Mouse (Mus musculus) urinary bladder, postnatal 4 days (tissue): Measurements from ENCODE around the gene Gramd1b.

Experiments
- DNase-seq, 2 experiments: peaks; one replicate each; pipeline ENCODE4 v3.0.0; 2021 to 2022; ENCODE audit warnings: low spot score in 2 of 2

Gramd1b gene

DNA sequence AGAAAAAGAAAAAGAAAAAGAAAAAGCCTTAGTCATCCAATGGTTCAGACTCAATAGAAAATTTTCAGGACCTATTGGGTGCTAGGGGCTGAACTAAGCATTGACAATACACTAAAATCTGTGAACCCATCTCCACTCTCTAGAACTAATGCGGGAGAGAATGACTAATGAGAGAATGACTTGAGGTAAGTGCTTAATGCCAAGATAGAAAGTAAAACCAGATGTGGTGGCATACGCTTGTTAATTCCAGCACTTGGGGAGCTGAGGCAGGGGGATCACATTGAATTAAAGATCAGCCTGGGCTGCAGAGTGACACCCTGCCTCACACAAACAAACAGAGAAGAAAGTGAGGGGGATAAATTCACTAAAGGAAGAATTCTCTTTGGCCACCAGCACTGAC lies 131.0 kb downstream of the Gramd1b start:
- no peak for DNase-seq

DNA sequence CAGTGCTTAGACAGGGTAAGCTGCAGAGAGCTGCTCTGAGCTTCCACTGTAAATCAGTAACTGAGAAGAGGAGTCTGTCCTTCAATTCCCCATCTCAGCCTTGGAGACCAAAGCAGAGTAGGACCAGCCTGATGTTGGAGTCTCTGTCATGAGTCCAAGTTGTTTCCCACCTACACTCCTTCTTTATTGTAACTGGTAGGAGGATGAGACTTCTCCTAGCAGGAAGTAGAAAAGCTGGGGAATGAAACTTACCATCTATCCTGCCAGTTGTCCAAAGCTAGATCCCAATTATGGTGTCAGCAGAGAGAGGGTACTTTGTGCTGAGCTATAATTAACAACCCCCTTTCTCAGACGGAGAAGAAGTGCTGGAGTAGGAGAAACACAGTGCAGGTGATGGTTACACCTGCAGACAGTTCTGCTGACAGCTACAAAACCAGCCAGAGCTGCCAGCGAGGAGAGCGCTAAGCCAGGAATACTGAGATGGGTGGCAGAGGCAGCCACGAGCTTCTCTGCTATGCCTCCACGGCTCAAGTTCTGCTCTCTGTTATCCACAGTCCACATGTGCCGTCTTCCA lies 131.7 kb downstream of the Gramd1b start:
- no peak for DNase-seq

DNA sequence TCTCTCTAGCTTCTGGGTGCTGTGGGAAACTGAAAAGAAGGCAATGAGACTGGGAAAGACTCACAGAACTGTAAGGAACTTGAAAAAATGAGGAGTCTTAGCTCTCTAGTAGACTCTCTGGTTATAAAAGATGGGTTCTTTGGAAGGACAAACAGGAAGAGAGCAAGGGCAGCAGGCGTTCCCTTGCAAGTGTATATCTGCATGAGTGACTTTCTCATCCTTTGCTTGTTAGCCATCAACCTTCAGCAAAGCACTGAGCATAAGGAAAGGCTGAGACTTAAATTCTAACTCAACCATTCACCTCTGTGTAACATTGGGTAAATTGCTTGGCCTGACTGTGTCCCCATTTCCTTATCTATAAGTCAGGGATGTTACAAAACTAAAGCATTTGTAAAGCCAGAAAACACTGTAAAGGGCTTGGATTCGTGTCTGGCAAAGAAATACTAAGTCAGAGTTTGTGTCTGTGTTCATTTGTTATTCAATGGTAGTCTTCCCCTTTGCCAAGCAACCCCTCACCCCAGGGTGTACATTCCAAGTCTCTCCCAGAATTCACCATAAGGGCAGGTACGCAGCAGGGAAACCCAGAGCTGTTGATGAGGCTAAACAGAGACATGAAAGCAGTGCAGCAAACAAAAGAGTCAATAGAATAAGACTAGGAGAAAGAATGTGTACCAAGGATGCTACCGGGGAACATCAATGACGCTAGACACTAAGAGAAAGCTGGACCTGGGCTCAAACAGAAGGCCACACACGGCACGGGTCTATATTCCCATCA lies 133.5 kb downstream of the Gramd1b start:
- DNase-seq, result no peak

DNA sequence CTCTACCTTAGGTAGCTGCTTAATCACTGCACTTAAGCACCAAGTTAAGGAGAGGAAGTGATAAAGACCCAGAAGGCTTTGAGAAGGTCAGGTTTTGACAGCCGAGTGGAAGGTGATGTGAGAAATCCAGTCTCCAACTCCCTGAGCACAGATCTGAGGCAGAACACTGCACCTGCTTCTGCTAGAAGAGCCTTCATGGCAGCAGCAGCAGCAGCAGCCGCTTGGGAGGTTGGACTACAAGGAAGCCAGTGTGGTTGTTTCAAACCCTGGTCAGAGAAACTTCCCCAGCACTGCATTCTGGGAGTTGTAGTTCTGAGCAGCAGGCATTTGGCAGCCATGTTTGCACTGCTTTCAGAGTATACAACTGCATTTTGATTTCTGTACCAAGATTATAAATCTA lies 134.1 kb downstream of the Gramd1b start:
- no peak for DNase-seq

DNA sequence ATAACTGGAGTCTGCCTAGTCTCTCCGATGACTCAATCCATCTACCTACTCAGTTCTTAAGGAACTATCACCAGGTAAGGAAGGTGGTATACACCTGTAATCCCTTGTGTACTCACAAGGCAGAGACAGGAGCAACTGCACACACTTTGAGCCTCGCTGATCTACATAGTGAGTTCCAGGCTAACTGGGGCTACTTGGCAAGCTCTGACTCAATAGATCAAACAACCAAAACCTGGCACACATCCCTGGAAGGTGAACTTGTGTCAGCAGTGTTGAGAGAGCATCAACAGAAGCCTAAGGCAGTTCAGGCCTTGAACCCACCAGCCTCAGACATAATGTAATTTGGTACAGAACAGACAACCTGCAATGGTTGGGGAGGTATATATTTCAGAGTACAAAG lies 135.0 kb downstream of the Gramd1b start:
- DNase-seq, result no peak

DNA sequence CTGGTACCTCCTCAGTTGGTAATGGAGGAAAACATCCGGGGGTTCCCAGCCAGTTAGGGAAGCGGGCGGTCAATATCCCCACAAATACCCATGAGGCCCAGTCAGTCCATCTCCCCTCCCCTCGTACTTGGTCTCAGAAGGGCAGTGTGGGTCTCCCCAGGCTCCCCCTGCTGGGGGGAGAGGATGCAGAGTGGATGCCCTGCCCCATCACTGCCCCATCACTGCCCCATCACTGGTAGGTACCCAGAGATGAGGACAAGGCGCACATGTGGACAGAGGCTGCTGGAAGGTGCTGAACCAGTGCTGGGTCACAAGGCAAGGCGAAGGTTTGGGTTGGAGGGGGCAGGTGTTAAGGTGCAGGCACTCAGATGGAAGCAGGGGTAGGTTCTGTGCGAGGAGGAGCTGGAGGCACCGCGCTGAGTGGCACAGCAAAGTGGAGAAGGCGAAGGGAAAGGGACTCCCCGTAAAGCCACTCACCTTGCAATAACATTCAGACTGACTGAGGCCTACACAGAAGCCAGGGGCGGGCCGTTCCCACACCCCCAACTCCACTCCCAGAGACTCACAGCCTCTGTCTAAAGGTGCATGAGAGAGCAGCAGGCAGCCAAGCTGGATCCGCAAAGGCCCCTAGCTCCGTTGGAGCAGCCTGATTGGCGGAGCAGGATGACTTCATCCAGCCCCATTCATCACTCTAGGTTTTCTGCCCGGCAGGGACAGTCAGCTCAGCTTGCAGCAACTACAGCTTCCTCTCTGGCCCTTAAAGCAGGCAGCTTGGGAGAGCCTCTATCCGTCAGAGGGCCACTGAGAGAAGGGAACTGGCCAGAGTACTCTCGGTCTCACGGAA lies 139.1 kb downstream of the Gramd1b start:
- no peak for DNase-seq

DNA sequence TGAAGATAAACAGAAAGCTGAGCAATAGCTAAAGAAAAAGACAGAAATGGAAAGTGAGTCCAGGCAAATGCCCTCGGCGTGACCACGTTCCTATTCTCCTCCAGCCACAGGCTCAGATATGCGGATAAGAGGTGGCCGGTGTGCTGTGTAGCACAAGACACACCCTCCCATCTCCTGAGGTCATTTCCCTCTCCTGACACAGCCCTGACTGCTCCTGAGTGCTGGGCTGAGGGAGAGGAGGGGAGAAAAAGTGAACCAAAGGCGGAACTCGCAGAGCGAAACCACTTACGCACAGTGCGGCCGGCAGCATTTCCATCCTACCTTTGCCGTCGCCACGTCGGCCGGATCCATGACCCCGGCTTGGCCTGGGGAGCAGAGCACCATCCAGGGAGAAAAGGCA lies 139.8 kb downstream of the Gramd1b start:
- DNase-seq, result no peak

DNA sequence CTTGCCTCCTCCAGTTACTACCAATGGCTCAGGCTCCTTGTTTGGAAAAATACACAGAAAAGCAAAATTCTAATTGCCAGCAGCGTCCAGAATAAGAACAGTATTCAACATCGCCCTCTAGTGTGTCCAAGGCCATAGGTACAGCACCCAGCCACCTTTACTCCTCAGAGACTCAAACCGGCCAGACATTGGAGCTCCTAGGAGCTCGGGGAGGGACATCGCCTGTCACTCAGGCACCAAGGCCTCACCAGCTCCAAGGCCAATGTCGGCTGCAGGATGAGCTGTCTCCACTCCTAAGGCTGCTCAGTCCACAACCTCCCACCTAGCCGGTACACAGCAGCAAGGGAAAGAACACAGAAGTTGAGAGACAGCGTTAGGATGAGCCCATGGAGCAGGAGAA lies 140.3 kb downstream of the Gramd1b start:
- DNase-seq, result no peak

DNA sequence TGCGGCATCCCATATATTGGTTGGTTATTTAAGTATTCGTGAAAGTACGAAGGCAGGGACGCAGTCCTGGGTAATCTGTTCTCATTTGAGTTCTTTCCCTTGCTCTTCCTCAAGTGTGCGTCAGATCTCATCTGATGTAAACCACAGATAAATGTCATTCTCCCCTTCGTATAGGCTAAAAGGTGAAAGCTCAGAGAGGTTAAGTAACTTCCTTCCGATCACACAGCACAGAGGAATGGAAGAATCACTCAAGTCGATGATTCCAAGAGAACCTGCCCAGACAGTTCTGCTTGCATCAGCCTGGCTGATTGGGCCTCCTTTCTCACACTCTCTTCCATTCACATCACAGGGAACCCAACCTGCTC lies 140.8 kb downstream of the Gramd1b start:
- DNase-seq, result no peak

DNA sequence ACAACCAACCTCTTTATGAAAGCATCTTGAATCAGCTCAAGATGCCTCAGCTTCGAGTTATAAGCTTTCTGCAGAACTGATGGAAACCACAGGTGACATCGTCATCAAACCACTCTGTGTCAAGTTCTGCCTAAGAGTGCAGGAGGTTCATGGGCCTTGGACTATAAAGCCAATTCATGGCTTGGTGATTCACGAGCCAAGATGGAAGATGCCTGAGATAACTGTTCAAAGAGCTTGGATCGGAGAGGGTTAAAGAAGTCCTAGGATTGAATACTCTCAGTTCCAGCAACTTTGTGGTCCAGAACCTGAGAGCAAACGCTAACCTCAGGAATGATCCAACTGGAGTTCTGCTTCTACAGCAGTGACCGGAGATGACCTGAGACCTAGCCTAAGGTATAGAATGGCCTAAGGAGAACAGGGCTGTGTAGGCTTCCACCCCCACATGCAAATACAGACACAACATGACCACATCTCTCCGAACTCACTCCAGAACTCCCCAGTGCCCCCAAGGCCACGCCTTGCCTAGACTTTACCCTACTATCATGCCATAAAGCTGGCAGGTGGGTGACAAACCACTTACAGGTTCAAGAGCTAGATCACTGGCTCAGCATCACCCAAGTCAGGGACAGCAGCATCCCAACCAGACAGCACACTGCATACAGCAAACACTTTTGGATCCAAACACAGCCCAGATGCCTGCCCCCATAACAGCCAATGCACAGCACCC lies 141.4 kb downstream of the Gramd1b start:
- DNase-seq, result no peak

DNA sequence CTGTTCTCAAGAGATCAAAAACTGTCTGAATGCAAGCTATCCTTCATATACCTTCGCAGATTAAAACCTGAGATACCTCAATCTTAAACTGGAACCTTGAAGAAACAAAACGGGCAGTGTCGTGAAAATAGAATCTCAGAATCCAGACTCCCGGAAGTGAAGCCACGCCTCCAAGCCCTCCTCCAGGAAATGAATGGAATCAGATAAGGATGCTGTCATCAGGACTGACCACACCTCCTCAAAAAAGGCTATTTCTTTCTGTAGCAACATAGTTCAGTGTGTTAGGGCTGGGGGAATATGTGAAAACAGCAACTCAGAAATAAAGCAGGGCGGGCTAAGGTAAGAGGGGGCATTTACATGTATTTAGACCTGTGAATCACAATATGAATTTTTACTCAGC lies 142.0 kb downstream of the Gramd1b start:
- DNase-seq, result no peak

DNA sequence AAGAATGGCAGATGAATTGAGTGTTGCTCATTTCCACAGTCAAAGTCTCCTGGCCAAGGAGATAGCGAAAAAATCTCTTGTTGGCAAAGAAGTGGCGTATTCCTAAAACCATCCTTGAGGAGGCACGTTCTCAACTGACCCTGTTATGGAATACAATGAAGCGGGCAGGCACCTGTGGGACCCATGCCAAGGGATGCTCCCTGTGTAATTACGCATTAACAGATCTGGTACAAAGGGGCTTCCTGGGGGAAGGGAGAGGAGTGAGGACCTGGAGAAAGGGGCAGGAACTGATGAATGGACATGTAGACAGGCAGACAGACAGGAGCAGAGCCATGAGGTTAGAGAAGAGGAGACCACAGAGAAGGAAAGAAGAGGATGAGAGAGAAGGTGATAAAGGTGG lies 146.4 kb downstream of the Gramd1b start:
- DNase-seq, result no peak

DNA sequence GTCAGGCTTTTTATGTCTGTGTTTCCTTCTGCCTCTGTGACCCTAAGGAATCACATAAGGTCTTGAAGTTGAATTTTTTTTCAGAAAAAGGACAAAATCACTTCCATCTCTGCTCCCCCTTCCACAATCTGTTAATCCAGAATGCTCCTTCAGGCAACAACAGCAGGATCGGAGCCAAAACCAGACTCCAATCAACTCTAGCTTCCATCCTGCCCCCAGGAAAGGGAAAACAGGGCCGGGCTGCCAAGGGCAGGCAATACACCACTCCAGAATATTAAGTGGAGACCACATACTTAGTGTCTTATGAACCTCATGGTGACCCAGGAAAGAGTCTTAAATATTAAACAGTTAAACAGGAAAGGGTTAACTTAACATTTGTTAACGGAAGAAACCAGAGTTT lies 148.7 kb downstream of the Gramd1b start:
- no peak for DNase-seq

DNA sequence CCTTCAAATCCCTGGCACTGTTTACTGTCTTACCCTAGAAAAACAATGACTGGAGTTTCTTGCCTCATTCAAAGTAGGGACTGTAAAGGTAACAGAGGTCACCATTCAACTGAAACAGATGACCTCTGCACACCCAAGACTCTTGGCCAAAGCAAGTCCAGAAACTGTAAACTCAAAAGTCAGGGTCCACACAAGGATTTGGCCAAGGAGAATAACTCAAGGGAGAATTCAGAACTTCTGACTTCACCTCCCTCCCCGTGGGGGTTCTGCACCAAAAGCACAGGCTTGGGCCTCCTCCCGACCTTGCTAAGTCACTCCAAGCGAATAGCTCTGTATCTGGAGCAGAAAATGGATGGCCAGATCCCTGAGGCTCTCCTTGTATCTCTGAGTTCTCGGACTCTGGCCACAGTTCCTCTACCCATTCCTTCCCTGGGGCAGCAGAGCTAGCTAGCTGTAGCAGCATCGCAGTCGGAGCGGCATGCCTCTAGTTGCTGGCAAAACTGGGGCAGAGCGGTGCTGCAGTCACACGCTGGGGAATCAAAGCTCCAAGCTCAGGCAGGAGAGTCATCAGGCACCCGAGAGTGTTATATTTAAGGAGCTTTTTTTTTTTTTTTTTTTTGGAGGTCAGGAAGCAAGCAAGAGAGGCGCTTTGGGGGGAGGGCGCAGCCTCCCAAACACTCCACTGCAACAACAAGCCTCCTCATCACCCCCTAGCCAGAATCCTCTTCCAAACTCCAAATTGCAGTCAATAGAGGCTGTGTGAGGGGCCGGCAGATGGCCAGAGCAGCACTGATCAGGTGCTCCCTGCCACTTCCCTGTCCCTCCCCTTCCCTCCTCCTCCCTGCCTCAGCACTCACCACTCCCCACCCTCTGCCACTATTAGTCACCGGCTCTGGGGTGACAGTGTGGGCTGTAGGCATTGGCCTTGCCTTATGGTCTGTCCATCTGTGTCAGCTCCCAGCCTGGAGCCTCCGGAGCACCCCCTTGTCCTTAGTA lies 149.5 kb downstream of the Gramd1b start:
- DNase-seq, result no peak

DNA sequence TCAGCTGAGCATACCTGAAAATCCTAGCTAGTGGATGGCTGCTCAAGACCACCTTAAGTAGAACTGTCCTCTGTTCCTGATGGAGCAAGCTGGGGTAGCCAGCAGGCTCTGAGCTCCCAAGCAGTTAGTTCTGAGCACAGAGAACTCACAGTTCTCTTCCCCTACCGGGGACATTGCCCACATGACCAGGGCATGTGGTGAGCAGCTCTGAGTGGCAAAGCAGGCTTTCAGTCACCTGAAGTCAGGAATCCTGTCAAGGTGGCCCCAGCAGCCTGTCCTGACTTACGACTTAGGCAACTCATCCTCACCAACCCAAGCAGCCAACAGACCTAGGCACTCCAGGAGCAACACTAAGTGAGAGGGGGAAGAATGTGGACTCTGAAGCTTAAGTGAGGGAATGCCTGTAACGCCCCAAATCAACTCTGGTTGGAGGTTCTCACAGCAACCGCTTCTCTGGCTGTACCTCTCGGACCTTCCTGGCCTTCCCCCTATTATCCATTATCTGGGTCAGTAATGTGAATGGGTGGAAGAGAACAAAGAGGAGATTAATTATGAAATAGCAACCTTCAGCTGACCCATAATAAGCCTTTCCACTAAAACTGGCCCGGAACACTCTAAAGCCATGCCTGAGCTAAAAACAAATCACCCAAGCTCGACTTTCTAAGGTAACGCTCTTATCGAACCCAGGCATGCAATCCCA lies 154.3 kb downstream of the Gramd1b start:
- no peak for DNase-seq

DNA sequence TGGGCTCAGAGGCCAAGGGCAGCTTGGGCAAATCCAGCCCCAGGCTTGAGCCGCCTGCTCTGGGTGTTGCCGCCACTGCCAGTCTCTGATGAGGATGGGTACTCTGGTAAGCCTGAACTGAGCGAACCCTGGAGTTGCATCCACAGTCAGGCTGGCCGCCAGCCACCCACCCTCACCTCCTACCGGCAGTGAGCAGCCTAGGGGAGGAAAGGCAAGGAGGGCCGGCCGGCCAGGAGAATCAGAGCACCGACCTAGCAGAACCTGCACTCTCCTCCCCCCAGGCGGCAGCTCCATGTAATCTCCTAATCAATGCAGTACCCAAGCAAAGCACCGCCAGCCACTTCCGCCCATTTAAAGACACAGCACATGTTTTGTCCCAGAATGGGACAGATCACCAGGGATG lies 155.0 kb downstream of the Gramd1b start:
- no peak for DNase-seq

DNA sequence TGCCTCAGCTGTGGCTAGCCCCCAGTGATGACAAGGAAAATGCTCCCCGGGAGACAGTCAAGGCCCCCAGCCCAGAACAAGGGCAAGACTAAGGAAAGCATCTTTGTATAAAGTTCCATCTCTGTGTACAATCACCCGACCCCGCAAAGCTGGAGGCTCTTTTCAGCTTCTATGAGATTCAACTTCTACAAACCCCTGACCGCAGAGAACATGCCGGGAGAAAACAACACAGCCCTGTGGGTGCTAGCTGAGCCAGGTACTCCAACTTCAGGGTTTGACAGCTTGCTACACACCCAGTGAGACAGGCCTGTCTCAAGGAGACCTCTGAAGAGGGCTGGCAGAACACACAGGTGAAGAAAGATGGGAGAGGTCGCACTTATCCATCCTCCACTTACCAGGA lies 155.7 kb downstream of the Gramd1b start:
- no peak for DNase-seq

DNA sequence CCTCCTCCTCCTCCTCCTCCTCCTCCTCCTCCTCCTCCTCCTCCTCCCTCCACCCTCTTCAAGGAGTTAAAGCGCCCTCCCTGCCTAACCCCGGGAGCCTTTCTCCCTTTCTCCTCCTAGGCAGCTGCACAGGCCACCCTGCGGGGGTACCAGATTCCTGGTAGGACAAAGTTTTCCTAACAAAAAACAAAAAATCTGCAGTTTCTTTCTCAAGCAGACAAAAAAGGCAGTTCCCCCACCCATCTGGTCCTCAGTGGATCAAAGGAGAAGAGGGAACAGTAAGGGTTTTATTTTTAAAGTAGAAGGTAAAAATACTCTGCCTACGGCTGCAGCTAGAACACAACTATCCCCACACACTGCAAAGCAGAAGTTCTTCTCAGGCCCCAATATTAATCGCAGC lies 156.2 kb downstream of the Gramd1b start:
- DNase-seq, result no peak

DNA sequence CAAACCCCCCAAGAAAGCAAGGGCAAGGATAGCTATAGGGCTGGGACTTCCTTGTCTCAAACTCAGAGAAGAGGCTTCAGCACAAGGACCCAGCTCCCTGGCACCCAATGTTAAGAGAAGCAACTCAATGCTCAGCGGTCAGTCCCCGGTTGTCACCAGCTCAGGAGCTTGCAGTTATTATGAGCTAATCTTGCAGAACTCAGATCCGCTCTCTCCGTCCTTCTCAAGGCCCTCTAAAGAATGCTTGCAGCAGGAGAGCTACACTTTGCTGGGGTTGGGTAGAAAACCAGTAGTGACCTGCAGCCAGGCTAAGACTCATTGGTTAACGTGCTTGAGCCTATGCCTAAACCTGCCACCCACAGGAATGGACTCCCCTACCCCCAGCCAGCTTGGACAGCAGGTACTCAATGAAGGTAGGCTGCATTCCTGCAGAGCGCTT lies 156.6 kb downstream of the Gramd1b start:
- no peak for DNase-seq

DNA sequence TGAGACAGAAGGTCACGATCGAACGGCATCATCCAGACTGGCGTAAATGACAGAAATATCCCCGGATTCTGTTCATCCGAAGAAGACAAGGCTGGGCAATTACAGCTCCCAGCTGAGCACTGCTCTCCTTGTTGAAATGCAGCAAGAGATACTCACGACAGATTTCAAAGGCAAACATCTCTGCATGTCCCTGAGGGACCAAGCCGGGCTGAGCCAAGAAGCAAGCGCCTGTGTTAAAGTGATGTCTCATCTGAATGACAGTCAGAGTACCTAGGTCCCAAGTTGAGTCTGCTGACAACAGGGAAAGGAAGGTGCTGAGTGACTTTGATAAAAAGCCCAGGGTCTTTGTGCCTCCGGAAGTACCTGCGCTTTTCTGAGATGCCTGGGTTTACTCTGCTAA lies 157.1 kb downstream of the Gramd1b start:
- no peak for DNase-seq
